Mouse (Mus musculus): ENCODE measurements around the gene Agl. TPM values are rescaled to one million over a fixed set of nuclear protein-coding genes. Genes with fewer than 3 reads are reported as not detected.

Gene Agl
- polyA plus RNA-seq (2015; fragmentation: Nextera tagmentation; extraction: Ambion mirVana), result 159 and 168 TPM in 2 replicates

GRCm38 (mm10) chr3:116807811-116808506 is at the start of gene Agl:
Agl (minus strand) TSS chr3:116808166.

GRCm38 (mm10) chr3:116712436-116712881 is 95.5 kb downstream of the Agl start, which contains the start of gene Slc35a3:
Slc35a3 (minus strand) TSS chr3:116712831.

Other genes starting within 250 kb of the Agl start
- gene Lrrc39, start 245.2 kb downstream of the Agl start, polyA plus RNA-seq (2015; fragmentation: Nextera tagmentation; extraction: Ambion mirVana), result 37.0 and 38.9 TPM in 2 replicates
- gene Sass6, start 213.2 kb downstream of the Agl start, polyA plus RNA-seq (2015; fragmentation: Nextera tagmentation; extraction: Ambion mirVana), result 4.2 and 5.0 TPM in 2 replicates
- 12.1 and 12.8 TPM in 2 replicates for gene Trmt13, start 193.6 kb downstream of the Agl start, polyA plus RNA-seq (2015; fragmentation: Nextera tagmentation; extraction: Ambion mirVana)
- gene Mfsd14a, start 145.5 kb downstream of the Agl start, polyA plus RNA-seq (2015; fragmentation: Nextera tagmentation; extraction: Ambion mirVana), result 27.6 and 32.1 TPM in 2 replicates
- not detected in 2 replicates for gene Gm43191, start 126.9 kb downstream of the Agl start, polyA plus RNA-seq (2015; fragmentation: Nextera tagmentation; extraction: Ambion mirVana)
- 4.7 and 5.0 TPM in 2 replicates for gene Slc35a3, start 95.3 kb downstream of the Agl start, polyA plus RNA-seq (2015; fragmentation: Nextera tagmentation; extraction: Ambion mirVana)
- 2.3 and 2.8 TPM in 2 replicates for gene Frrs1, start 51.3 kb upstream of the Agl start, polyA plus RNA-seq (2015; fragmentation: Nextera tagmentation; extraction: Ambion mirVana)
- 0.11 and 0.17 TPM in 2 replicates for gene 4930455H04Rik, start 160.1 kb upstream of the Agl start, polyA plus RNA-seq (2015; fragmentation: Nextera tagmentation; extraction: Ambion mirVana)
- gene Palmd, start 160.8 kb upstream of the Agl start, polyA plus RNA-seq (2015; fragmentation: Nextera tagmentation; extraction: Ambion mirVana), result 42.1 and 44.9 TPM in 2 replicates